Mouse (Mus musculus) midbrain, embryonic 14.5 days (tissue): ENCODE data around the gene Otp. TPM values are rescaled to one million over a fixed set of nuclear protein-coding genes. Genes with fewer than 3 reads are reported as not detected.

Experiments
- ATAC-seq: fragments of 200-750 bp; cut with Nextera tagmentation; 2 replicates; pipeline ENCODE4 v1.8.0; 2017; ENCODE audit warnings: moderate number of reproducible peaks, moderate library complexity; ENCODE audit not compliant: low FRiP score, low TSS enrichment
- DNase-seq: peaks from one replicate; pipeline ENCODE4 v3.0.0-alpha.2; 2015
- H3K27ac ChIP-seq: fragments of 300-500 bp; sonication (generic); replicated peaks from 2 replicates; pipeline ENCODE4 v1.5.1; 2014; ENCODE audit warnings: mild to moderate bottlenecking, low read depth, low read length, moderate library complexity
- H3K27me3 ChIP-seq: fragments of 300-500 bp; sonication (generic); 2 replicates; pipeline ENCODE4 v1.6.1; 2014; ENCODE audit warnings: low read length, control low read depth, mixed read lengths; ENCODE audit not compliant: control insufficient read depth, insufficient read depth
- H3K36me3 ChIP-seq: fragments of 300-500 bp; sonication (generic); 2 replicates; pipeline ENCODE4 v1.6.1; 2014; ENCODE audit warnings: low read length, control low read depth; ENCODE audit not compliant: control insufficient read depth, insufficient read depth
- H3K4me1 ChIP-seq: fragments of 300-500 bp; sonication (generic); 2 replicates; pipeline ENCODE4 v1.6.1; 2014; ENCODE audit warnings: mild to moderate bottlenecking, antibody characterized with exemption, low read length, control low read depth; ENCODE audit not compliant: control insufficient read depth, insufficient read depth
- H3K4me2 ChIP-seq: fragments of 300-500 bp; sonication (generic); 2 replicates; pipeline ENCODE4 v1.6.1; 2014; ENCODE audit warnings: mild to moderate bottlenecking, low read length, moderate library complexity
- H3K4me3 ChIP-seq: fragments of 300-500 bp; sonication (generic); replicated peaks from 2 replicates; pipeline ENCODE4 v1.5.1; 2014; ENCODE audit warnings: low read depth, low read length
- H3K9ac ChIP-seq: fragments of 300-500 bp; sonication (generic); replicated peaks from 2 replicates; pipeline ENCODE4 v1.6.1; 2014; ENCODE audit warnings: mild to moderate bottlenecking, low read length, moderate library complexity
- H3K9me3 ChIP-seq: fragments of 300-500 bp; sonication (generic); 2 replicates; pipeline ENCODE4 v1.6.1; 2016; ENCODE audit warnings: low read length, control low read depth, mixed read lengths; ENCODE audit not compliant: control insufficient read depth
- WGBS: fragments of 180-500 bp; shearing (Covaris S2); extraction: QIAGEN DNeasy Blood & Tissue Kit; methylation state at CpG from one replicate; pipeline ENCODE4 v1.1.7; 2014; 5-methylcytosine and 5-hydroxymethylcytosine counted together
- polyA plus RNA-seq: library from polyadenylated mRNA; unstranded; fragments of >200 nt; fragmentation: Nextera tagmentation; extraction: Ambion mirVana; gene quantifications from 2 replicates; pipeline ENCODE4 v1.2.1, GENCODE M21; 2014

Gene Otp
- polyA plus RNA-seq, 1 experiment from 2014 or later: 5.3 TPM

GRCm38 (mm10) chr13:94885291-94886235 lies 10.2 kb downstream of the Otp start:
- WGBS: 1% methylated on average over 79 of the region's 81 CpGs
- Histone ChIP-seq H3K9me3 (no peaks in the 10 kb centered on the region), H3K27me3 (peaks cover 91% of the 10 kb centered on the region), H3K4me2 (peak overlapping the region; percentile 25), H3K4me1 (peaks cover 10% of the 10 kb centered on the region), H3K9ac (peak overlapping the region; percentile 16; the same call in 1 of the 2 replicates), H3K36me3 (no peaks in the 10 kb centered on the region), H3K27ac (peak overlapping the region; percentile 63; the same call in 1 of the 2 replicates), H3K4me3 (0 out of 2 replicates have a peak overlapping the region, but pooled peaks have one; percentile 14)
- ATAC-seq: peak; percentile 51
- DNase-seq: peak; percentile 34

- WGBS: 94% methylated on average over 10 of the region's 10 CpGs
- ATAC-seq: no peak
- no peaks in the 10 kb centered on the region for H3K9me3 ChIP-seq
- H3K9ac ChIP-seq: no peak overlapping the region
- no peaks in the 10 kb centered on the region for H3K36me3 ChIP-seq
- no peak for DNase-seq
- no peaks in the 10 kb centered on the region for H3K27me3 ChIP-seq
- no peaks in the 10 kb centered on the region for H3K4me1 ChIP-seq
- no peak overlapping the region for H3K27ac ChIP-seq
- no peak overlapping the region for H3K4me2 ChIP-seq
- no peak overlapping the region for H3K4me3 ChIP-seq
Measured at GRCm38 (mm10) chr13:94907841-94908240, 32.4 kb downstream of the Otp start.

DNA sequence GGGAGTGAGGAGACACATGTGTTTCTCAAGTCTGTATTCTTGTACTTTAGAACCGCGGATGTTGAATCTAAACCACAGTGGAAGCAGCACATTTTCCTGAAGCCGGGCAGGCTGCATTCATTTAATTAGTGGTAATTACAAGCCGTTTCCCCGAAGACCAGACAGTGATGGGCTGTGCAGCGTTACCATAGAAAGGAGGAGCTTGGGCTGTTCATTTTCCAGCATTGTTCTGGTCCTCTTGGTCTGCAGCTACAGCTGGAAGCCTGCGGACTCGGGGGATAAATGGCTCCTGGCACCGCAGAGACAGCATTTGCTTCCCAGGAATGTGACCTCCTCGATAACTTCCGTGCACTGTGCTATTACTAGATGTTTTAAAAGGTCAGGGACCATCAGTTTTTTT lies 37.6 kb downstream of the Otp start:
- Histone ChIP-seq H3K36me3 (no peaks in the 10 kb centered on the region), H3K4me2 (peak overlapping the region; percentile 34), H3K4me1 (no peaks in the 10 kb centered on the region), H3K9me3 (no peaks in the 10 kb centered on the region), H3K27me3 (no peaks in the 10 kb centered on the region), H3K27ac (no peak overlapping the region), H3K9ac (peak overlapping the region; percentile 16; the same call in 1 of the 2 replicates), H3K4me3 (no peak overlapping the region)
- WGBS: 9% methylated on average over 11 of the region's 11 CpGs
- ATAC-seq (no peak), DNase-seq (peak; percentile 51)

- no peak for ATAC-seq
- Histone ChIP-seq H3K9ac (no peak overlapping the region), H3K27ac (no peak overlapping the region), H3K27me3 (no peaks in the 10 kb centered on the region), H3K4me1 (no peaks in the 10 kb centered on the region), H3K4me3 (no peak overlapping the region), H3K4me2 (no peak overlapping the region), H3K36me3 (no peaks in the 10 kb centered on the region), H3K9me3 (no peaks in the 10 kb centered on the region)
- DNase-seq: no peak
- WGBS: 73% methylated on average over 5 of the region's 5 CpGs
Measured at GRCm38 (mm10) chr13:94915654-94916053, 40.3 kb downstream of the Otp start.

DNA sequence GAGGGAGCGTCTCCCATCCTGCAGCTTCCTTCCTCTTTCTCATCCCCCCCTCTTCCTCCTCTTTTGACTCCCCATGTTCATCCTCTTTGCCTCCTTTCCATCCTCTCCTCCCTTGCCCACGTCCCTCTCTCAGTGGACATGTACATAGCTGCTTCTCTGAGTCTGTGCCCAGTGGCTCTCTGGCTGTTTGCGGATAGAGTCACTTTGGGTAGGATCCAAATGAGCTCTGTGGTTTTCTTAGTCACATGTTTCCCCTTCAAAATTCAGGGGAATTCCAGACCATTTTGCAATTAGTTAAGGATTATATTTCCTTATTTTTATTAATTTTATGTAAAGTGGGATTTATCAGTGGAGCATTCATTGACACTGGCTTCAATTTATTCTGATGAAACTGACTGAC lies 52.7 kb downstream of the Otp start:
- H3K9ac ChIP-seq: no peak overlapping the region
- H3K9me3 ChIP-seq: no peaks in the 10 kb centered on the region
- DNase-seq (no peak), ATAC-seq (no peak)
- 82% methylated on average over 3 of the region's 3 CpGs for WGBS
- H3K27ac ChIP-seq: no peak overlapping the region
- no peak overlapping the region for H3K4me2 ChIP-seq
- no peak overlapping the region for H3K4me3 ChIP-seq
- no peaks in the 10 kb centered on the region for H3K36me3 ChIP-seq
- H3K27me3 ChIP-seq: peaks cover 6% of the 10 kb centered on the region; the same call in 1 of the 2 replicates
- H3K4me1 ChIP-seq: no peaks in the 10 kb centered on the region

Other genes with a start within 250 kb of the Otp start
- 240 and 274 TPM in 2 replicates for gene Tbca, start 86.7 kb upstream of the Otp start, polyA plus RNA-seq
- gene Wdr41, start 100.7 kb downstream of the Otp start, polyA plus RNA-seq: 20.5 and 25.0 TPM in 2 replicates